Mouse (Mus musculus) c-Kit-positive CD71-negative TER-119-negative erythroid progenitor cells, embryonic 14.5 days (primary cell): ENCODE measurements at regions not wholly inside any gene's neighbourhood (a gene's known extent, or its start where the extent isn't known, plus 50 kb on each side); places are given as distances from the start of the nearest gene placed in this dataset.
A peak's percentile ranks its signal among the peaks of the same experiment; 100 is the strongest.

Experiments used
- DNase-seq: peaks from one replicate; pipeline ENCODE4 v3.0.0-alpha.2; 2013; ENCODE audit warnings: low read depth

DNA sequence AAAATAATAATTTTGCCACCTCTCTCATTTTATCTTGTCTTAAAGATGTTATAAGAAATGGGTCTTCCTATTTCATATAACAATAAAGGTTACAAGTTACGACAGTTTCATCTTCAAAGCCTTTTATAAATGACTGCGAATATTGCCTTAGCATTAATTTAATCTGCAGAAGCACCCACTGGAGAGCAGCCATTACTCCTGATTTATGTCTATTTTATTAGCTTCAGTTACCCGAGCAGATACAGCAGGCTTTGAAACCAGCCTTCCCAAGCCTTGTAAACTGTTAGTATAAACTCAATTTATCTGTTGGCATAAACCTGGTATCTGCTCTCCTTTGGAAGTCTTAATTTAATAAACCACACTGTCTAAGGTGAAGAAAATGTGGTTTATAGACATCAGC lies 2851.6 kb upstream of the Gm6569 start:
- DNase-seq = no peak

DNA sequence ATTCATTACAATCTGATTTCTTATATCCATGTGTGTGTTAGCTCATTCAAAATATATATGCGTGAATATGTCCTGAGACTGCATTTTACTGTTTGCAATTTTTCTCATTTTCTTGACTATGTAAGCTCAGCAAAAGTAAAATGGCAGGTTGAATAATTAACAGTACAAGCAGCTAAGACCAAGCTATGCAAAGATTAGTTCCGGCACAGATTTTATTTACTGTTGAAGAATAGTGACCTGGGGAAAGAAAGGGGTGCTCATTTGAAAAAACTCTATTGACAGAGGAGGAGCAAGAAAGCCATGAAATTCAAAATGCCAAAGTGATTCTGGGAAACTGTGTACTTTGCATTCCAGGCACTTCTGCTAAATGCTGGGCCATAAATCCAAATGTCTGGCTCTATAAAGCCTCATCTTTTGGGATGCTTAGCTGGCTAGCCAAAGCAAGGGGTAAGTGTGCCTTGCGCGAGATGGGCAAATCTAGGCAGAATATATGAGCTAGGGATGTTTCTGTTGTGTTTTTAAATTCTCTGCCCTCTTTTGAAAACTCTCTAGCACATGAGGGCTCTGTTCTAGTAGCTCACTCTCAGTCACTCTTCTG lies 2846.3 kb upstream of the Gm6569 start:
- no peak for DNase-seq

DNA sequence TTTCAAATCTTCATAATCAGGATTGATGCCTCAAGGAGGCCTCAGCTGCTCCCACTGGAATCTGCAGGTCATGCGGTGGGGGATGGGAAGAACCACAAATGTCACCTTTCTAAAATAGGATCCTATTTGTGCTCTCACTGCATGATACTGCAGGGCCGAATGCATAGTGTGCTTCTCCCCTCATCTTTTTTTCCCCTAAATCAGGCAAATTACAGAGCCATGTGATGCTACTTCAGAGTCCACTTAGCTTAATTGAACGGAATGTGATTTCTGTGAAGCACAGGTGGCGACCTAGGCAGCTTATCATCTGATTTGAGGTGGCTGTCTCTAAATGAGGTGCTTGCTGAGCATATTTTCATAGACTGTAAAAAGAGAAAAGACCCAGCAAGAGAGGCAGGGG lies 2841.0 kb upstream of the Gm6569 start:
- DNase-seq = no peak

DNA sequence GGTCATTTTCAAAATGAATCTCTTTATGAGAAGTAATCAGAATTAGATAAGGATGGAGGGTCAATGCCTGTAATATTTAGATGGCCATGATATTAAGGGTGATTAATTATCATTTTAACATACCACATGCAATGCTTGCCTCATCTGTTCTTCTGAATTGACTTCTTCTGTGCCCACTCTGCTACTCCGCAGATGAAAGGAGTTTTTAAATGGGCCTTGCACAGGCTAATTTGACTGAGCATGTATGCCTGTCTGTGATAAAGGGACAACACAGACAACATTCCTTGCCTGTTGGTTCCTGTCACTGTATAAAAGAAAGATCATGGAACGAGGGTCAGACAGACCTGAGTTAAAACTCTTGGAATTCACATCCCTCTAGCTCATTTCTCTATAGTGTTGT lies 2824.0 kb upstream of the Gm6569 start:
- DNase-seq = no peak

DNA sequence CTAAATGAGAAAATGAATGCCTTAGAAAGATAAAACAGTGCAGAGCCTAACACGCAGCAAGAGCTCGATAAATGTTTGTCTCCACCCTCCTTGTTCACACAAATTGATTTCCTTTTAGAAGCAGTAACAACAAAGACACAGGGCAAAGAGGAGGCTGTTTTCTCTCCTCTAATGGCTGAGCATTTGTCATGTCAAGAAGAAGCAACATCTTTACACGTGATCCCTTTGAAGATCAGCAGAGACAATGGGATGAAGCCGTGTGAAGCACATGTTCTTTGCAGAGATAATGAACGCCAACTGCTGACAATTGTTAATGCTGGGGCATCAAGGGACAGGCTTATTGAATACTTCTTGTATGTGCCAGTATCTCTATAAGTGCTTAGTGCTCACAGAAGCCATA lies 2823.6 kb upstream of the Gm6569 start:
- no peak for DNase-seq

DNA sequence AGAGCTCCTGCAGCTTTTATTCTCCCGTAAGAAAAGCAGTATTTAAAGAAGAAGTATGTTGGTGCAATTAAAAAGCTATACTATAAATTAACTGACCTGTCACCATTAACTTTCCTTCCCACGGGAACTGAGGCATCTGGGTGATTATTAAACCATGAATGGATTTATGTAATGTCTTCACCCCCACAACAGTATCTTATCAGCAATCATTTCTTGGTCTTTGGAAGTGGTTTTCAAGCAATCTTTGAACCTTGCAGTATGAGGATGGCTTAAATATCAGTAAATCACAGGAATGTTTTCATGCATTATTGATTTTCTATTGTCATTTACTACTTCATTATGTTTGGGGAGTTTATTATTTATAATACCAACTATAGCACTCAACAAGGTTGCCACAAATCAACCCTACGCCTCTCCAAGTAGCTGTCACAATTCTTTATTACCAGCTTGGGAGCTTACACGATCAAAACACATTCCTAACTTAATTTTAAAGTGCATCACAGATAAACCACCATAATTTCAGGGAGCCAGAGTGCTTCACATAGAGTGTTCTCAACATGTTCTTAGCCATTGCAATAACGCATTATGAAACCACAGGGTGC lies 2780.0 kb upstream of the Gm6569 start:
- DNase-seq = no peak

DNA sequence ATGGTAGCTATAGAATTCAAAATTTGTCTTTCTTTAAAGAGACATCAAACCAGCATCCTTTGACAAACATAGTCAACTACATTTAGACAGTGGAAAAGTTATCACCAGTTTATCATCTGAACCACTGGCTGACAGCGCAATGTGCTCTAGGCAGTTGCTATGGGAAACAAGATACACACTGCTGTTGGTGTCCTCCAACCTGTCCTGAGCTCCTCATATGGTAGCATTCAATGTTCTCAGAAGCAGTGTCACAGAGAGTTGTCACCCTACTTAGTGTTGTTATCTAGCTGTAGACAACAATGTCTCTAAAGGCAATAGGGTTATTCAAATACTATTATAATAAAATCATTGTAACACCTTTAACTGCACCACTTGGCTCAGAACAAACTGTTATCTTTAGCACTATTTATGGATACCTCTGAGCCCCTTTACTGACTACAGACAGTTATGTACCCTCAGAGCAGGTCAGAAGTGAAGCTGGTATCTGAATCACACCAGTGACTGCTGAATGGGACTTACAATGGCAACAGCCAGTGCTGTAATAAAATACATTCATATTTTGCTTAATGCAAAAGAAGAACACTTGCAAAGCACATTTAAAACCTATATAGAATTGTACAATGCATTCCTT lies 2747.9 kb upstream of the Gm6569 start:
- DNase-seq = no peak

DNA sequence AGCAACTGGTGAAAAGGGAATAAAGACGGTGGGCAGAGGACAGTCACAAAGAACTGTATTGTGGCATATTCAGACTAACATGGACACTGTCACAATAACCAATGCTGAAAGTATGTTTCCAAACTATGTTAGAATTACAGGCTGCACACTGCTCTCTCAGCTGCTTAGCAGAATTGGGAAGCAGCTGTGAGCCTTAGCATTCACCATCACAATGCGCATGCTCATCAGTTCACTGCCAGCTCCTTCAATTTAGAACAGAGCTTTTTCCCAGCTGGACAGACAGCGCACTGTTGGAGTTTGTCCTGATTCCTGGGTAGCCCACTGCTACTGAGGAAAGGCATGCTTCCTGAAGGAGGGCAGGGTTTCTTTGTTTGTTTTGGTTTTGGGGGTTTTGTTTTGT lies 2735.2 kb upstream of the Gm6569 start:
- no peak for DNase-seq

DNA sequence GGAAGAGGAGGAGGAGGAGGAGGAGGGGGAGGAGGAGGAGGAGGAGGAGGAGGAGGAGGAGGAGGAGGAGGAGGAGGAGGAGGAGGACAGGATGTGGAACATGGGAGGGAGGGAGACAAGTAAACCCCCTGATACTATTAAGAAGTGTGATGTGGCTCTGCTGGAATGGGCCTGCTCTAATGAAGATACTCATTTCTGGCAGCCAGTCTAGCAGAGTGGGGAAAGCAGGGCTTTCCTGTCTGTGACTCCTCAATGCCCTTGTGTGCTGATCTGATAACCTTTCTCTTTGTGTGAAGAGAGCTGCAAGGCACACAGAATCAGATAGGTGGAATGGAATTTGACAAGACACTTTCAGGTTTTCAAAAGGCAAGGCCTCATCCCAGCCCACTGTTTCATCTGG lies 2704.6 kb upstream of the Gm6569 start:
- no peak for DNase-seq

DNA sequence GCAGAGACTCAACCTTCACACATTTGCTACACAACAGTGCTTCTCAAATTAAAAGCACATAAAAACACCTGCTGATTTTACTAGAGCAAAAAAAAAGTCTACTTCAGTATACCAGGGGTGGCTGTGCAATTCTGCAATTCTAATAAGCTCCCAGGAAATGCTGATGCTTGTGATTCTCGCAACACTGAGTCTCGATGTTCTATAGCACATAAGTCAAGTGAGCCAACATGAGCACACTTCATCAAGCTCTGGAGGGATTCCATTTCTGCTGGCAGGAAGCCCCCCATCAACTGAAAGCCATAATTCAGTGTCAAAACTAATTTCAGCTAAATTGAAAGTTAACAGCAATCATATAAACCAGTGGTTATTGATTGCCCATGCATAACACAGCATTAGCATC lies 2676.7 kb upstream of the Gm6569 start:
- no peak for DNase-seq

DNA sequence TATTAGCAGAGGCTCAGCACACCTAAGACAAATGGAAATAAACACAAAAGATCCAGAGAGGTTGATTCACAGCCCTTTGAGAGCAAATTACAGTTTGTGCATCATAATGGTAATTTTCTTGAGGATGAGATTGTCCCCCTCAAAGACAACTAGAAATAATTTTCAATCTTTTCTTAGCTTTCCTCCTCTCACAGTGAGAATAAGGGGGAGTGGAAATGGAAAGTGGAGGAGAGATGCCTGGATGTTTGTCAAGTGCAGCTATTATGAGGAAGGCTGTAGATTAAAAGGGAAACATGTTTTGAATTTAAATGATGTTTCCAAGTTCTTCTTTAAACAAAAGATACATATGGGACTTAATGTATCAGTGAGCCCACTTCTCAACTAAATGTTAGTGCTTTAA lies 2672.3 kb upstream of the Gm6569 start:
- no peak for DNase-seq

DNA sequence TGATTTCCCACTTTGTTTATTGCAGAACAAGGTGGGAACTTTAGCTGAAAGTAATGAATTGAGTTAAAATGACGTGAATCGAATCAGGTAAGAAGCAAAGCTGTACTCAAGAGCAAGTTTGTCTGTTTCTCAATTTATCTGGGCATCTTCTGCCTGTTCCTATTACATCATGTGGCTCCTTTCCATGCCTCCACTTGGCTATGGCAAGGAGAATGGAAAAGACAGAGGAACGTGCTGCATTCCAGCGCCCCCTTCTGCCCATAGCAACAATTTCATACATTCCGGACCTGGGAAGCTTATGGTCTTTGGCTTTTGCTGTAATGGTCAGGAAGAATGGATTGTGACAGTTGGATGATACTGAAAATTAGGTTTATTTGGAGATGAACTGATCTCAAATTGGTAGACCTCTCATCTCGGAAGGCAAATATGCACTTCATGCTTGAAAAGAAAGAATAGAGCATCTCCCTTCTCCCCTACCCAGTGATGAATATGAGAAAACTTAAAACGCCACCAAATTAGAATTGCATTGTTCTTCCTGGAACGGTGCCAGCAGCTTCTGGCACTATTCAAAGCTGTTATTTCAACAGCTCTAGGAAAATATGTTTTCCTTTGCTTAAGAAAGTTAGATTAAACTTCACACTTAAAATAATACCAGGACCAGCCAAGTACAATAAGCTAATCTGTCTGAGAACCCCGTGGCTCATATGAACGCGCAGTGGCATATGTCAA lies 2639.2 kb upstream of the Gm6569 start:
- DNase-seq = no peak

DNA sequence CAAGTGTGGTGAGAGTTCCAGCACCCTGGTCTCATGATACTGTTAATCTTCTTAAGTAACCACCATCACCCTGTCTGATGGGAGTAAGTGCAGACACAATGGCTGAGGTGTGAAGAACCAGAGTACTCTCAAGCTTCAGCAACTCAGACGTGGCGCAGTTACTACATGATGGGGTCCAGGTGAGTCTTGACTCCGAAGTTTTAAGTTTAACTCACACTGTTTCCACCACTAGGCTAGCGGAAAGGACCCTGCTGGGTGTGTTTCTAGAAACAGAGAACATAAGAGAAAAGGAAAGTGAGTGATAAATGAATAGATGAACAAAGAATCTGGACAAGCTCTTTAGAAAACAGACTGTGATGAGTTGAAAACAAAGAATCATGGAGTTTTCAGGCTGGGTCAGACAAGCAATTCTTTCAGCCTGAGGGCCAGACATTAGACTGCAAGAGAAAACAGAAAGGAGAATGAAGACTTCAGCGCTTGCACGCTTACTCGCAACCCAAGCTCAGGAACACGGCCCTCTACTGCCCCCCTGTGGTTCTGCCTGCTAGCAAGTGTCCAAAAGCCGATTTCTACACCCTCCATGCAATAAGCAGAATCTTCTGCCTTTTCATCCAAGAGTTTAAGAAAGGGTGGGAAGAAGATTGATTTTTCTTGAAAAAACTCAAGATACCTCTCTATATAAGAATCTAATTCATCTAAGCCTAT lies 2593.6 kb upstream of the Gm6569 start:
- DNase-seq = peak; percentile 10

DNA sequence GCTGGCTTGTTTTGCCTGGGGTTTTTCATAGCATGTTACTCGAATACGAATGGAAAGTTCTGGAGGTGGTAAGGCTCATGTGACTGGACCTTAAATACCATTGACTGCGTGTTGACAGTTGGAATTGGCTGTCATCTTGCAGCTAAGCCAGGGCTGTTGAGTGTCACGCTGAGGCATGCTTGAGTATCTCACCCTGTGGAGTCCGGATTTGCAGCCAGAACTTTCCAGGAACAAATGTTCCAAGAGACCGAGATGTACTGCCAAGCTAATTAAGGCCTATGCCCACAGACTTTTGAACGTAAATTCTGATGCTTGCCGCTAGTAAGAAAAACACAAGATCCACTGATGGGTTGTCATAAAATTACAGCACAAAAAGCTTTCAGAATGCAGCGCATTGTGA lies 2590.8 kb upstream of the Gm6569 start:
- no peak for DNase-seq

DNA sequence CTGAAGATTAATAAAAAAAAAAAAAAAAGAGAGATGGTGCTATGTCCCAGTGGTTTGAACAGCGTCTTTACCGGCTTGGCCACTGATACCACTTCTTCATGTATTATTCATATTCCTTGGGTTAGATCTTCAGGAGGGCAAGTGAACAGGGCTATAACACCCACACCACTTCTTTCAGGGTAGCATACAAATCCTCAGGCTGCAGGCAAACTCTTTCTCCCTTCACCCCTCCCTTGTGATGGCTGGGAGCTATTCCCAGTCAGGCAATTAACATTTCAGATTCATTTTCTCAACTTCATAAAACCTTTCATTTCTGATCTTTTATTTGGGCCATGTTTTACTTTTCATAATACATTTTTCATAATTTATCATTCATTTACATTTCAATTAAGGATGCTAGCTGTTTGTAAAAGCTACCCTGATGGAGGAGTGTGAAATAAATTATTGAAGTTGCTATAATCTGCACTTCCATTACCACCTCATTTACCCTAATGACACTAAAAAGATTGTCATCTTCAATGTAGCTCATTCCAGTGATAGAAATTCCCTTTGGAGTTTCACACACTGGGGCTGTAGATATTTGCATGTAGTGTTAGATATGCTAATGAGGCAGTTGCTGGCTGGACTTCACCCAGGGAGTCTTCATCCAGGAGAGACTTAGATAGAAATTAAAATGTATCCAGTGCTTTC lies 2558.3 kb upstream of the Gm6569 start:
- no peak for DNase-seq

DNA sequence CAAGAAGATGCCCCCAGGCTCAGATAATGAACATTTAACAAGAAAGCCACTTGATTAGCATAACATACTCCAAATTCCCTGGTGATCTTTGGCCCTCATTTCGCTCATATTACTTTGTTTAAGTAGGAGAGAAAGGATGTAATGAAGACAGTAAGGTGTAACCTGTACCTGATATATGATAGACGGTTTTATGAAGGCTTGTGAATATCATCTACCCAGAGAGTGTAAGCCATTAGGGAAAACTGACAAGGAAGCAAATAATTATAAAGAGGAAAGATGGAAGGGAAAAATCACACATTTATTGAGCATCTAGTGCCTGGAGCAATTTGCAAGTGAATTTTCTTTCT lies 2557.8 kb upstream of the Gm6569 start:
- DNase-seq = no peak

DNA sequence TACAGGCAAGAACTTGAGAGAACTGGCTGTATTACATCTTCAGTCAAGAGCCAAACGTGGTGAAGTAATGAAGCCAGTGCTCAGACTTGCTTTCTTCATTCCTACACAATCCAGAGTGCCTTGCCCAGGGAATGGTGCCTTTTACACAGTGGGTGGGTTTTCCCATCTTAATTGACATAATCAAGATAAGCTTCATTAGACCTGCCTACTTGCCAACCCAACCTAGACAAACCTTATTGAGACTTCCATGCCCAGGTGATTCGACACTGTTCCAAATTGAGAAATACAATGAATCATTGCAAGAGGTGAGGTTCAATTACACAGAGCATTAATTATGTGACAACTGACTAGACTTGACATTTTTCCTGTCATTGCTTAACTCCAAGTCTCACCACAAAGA lies 2557.0 kb upstream of the Gm6569 start:
- DNase-seq = no peak

DNA sequence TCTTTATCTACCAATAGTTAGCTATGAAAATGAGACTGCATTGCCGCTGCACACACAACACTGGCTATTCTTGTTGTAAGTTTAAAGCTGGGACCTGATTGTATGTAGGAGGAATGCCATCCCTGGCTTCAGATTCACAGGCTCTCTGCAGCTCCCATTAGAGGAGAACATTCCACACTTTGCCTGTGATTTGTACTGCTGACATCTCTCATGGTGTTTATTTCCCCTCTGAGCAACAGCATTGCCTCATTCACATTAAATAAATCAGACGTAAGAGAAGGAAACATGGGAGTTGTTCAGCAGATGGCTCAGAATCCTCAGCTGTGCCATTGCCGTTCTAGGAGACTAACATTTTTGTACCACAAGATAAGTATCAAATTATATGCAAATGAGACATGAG lies 2550.6 kb upstream of the Gm6569 start:
- DNase-seq = no peak

DNA sequence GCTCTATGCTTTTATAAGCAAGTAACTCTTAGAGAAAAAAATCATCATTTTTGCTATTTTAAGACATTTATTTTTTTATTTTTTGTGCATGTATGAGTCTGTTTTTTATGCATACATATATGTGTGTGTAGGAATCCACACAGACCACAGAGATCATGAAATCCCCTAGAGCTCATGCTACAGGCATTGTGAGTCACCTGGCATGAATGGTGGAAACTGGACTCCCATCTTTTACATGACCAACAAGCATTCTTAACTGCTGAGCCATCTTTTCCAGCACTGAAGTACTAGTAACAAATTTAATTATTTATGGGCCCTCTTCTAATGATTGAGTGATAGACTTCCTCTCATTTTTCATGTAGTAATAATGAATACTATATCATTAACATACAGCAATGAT lies 2531.8 kb upstream of the Gm6569 start:
- DNase-seq = no peak

DNA sequence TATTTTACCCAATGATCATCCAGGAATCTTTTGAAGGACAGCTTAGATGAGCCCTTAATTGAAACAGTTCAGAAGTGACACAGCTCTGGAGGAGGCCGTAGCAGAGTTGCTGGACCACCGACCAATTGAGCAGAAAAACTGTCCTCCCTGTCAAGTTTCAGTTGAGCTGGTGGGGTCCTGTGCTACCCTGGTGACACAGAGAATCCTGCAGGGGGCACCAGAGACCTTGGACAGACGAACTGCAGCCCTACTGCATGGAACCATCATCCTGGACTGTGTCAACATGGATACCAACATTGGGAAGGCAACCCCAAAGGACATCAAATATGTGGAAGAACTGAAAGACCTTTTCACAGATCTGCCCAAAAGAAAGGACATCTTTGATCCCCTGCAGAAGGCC lies 2524.1 kb upstream of the Gm6569 start:
- DNase-seq = no peak

DNA sequence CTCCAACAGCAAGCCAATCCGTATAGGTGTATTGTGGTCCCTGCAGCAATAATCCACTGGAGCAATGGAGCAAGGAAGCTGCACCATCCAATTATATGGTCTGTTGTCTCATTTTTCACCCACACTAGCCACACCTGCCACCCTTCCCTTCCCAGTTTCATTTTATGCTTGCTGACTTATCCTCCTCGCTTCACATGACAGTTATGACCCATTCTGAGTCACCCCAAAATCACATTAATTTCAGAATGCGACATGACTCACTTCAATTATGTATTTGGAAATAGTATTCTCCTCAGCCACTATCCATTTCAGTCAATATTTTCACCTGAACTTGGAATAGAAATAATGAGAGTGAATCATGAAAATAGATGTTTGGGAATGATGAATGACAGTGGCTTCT lies 2507.8 kb upstream of the Gm6569 start:
- DNase-seq = no peak

DNA sequence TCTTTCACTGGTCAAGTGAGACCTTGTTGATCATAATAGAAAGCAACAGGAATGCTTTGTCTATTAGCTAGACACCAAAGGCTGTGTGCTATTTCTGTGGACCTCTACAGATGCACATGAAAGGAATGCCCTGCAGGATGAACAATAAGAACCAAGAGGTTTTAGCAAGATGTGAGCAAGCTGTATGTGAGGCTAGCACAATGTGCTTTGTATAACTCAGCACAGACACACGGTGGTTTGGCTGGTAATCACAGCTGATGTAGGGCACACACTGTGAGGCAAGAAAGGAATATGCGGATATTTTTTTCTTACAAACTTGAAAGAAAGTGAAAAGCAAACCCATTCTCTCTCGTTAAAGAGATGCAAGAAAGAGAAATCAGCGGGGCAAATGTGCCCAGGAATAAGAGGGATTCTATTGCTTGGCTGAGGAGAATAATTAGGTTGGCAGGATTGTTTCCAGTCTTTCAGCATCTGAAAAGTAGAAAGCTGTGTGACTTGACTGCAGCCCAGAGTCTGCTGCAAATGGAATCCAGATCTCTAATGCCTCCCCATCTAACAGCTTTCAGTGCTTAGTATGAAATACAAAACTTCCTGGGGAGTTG lies 2476.1 kb upstream of the Gm6569 start:
- no peak for DNase-seq
